Mouse (Mus musculus) testis, adult 2 months (tissue): Measurements from ENCODE around the gene Hmx1. TPM values are rescaled to one million over a fixed set of nuclear protein-coding genes. Genes with fewer than 3 reads are reported as not detected.
A peak's percentile ranks its signal among the peaks of the same experiment; 100 is the strongest.

Source experiments
- H3K27ac ChIP-seq: fragments of 200-500 bp; 2 replicates; pipeline ENCODE4 v1.5.1; 2012; ENCODE audit warnings: low read depth, low read length; ENCODE audit not compliant: control insufficient read depth, insufficient read depth
- H3K27me3 ChIP-seq: fragments of 200-500 bp; 2 replicates; pipeline ENCODE4 v1.6.1; 2012; ENCODE audit warnings: mild to moderate bottlenecking, low read length, moderate library complexity; ENCODE audit not compliant: control insufficient read depth, insufficient read depth
- H3K36me3 ChIP-seq: fragments of 200-500 bp; 2 replicates; pipeline ENCODE4 v1.6.1; 2012; ENCODE audit warnings: mild to moderate bottlenecking, low read length; ENCODE audit not compliant: control insufficient read depth, insufficient read depth
- H3K4me1 ChIP-seq: fragments of 200-500 bp; 2 replicates; pipeline ENCODE4 v1.6.1; 2012; ENCODE audit warnings: low read length; ENCODE audit not compliant: control insufficient read depth, insufficient read depth
- H3K4me3 ChIP-seq: fragments of 200-500 bp; 2 replicates; pipeline ENCODE4 v1.5.1; 2012; ENCODE audit warnings: low read depth, mild to moderate bottlenecking, low read length, moderate library complexity, mixed read lengths; ENCODE audit not compliant: control insufficient read depth
- CTCF ChIP-seq: fragments of 200-500 bp; IDR thresholded peaks from 2 replicates; pipeline ENCODE4 v1.5.1; 2012; ENCODE audit warnings: low read depth, mild to moderate bottlenecking, inconsistent platforms, low read length, moderate library complexity; ENCODE audit not compliant: control insufficient read depth, insufficient read depth, insufficient replicate concordance
- POLR2A ChIP-seq: fragments of 200-500 bp; IDR thresholded peaks from 2 replicates; pipeline ENCODE4 v1.6.1; 2012; ENCODE audit warnings: low read depth, mild to moderate bottlenecking, inconsistent platforms, low read length, moderate library complexity; ENCODE audit not compliant: control insufficient read depth
- polyA plus RNA-seq: library from polyadenylated mRNA; depleted of rRNA; stranded (reverse); fragments of >200 nt; gene quantifications from 2 replicates; pipeline ENCODE4 v1.2.3, GENCODE M21; 2012

The Hmx1 gene
- polyA plus RNA-seq, 1 experiment: 19.1 TPM

DNA sequence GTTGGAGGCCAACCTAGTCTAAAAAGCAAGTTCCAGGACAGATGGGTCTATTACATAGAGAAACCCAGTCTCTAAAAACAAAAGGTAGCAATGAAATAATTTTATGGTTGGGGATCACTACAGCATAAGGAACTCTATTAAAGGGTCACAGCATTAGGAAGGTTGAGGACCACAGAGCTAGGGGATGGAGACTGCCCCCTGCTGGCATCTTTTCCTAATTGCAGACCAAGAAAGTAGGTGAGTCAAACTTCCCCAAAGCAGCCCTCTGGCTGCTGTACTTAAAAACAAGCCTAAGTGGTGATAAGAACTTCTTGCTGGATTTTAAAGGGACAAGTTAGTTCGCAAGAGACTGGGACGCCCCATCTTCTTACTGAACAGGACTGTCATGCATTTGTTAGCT, 9.8 kb upstream of the Hmx1 start:
- no peaks in the 10 kb centered on the region for H3K36me3 ChIP-seq
- TF ChIP-seq CTCF: no peak; the same call in 1 of the 2 replicates
- no peak for TF ChIP-seq POLR2A
- H3K27me3 ChIP-seq: no peaks in the 10 kb centered on the region
- H3K4me1 ChIP-seq: no peaks in the 10 kb centered on the region
- H3K27ac ChIP-seq: no peak overlapping the region
- no peak overlapping the region for H3K4me3 ChIP-seq

DNA sequence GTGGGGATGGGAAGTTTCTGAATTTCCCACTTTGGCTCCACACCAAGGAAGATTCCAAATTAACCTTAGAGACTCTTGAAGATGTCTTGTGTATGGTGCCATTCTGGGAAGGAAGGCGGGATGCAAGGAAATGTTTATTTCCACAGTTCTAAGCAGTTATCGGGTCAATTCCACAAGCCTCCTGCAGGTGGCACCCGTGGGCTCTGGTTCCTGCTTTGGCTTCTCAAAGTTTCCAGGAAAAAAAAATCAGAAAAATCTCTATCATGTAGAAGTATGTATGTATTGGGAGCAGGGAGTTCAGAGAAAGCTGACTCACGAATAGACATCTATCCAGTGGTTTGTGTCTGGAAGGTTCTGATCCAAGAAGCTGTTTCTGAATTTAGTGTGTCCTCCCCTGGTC, 9.1 kb upstream of the Hmx1 start:
- Histone ChIP-seq H3K36me3 (no peaks in the 10 kb centered on the region), H3K27me3 (no peaks in the 10 kb centered on the region), H3K4me1 (no peaks in the 10 kb centered on the region), H3K27ac (no peak overlapping the region), H3K4me3 (no peak overlapping the region)
- TF ChIP-seq CTCF: peak; percentile 58; the same call in 1 of the 2 replicates
- no peak for TF ChIP-seq POLR2A

DNA sequence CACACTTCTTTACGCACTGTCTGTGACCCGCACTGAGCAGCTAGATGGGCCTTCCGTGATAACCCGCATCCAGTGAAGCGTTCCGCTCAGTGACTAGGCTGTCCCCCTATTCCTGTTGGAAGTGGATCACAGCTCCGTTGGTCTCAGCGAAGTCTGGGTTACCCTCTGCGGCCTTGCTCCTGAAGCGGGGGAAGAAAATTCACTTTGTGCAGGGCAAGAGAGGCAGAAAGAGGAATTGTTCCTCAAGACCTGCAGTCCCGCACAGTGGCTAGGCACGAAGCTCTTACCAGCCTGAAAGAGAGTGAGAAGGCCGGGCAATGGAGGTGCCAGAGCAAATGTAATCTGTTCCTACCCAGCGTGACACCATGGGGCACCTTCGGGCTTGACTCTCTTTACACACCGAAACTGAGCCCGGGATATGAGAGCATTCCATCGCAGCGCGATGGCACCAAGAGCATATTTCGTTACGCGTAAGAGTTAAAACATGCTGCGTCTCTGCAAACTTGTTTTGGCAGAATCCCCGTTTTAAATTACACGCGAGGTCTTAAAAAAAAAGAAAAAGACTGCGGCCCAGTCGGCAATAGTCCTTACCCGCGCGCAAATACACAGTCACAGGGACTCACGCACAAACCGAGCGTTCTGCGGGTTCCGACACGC, 946 bp upstream of the Hmx1 start:
- TF ChIP-seq POLR2A: no peak
- no peak for TF ChIP-seq CTCF
- Histone ChIP-seq H3K4me1 (peaks cover 38% of the 10 kb centered on the region), H3K36me3 (no peaks in the 10 kb centered on the region), H3K27ac (peak overlapping the region; percentile 23; the same call in 1 of the 2 replicates), H3K27me3 (no peaks in the 10 kb centered on the region), H3K4me3 (peak overlapping the region; percentile 86)

DNA sequence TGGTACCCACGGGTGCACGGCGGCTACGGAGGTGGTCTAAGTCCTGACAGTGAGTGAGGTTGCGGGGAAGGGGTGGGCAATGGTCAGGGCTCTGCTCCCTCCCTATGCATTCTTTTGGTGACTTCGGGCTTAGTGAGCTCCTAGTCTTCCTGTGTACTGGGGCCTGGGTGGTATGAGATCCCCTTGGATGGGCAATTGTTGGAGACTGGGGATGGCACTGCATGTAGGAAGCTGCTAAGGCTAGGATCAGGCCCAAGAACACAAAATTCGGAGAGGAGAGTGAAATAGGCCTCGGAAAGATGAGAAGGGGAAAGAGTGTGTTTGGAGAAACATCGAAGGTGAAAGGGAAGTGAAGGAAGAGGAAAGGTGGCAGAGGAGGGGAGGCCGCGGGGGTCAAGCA, 533 bp downstream of the Hmx1 start:
- no peaks in the 10 kb centered on the region for H3K27me3 ChIP-seq
- peak overlapping the region; percentile 86 for H3K4me3 ChIP-seq
- peaks cover 38% of the 10 kb centered on the region for H3K4me1 ChIP-seq
- H3K36me3 ChIP-seq: no peaks in the 10 kb centered on the region
- peak overlapping the region; percentile 83 for H3K27ac ChIP-seq
- TF ChIP-seq POLR2A: peak; percentile 6; the same call in 1 of the 2 replicates
- TF ChIP-seq CTCF: no peak

DNA sequence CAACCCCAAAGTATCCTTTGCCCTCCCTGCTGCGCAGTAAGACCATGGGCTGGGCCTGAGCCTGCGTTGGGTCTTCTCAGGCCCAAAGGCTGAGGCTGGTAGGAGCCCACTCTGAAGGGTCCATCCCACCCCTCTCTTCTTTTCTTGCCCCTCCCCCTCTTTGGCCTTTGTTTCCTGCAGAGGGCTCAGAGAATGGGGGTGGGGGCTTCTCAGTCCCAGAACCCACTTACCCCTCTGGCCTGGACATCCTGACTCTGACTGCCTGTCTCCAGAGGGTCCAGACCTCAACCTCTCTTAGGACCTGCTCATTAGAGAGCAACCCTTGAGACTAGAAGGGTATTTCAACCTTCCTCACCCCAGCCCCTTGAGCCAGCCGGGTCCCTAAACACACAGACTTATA, 1.0 kb downstream of the Hmx1 start:
- H3K4me1 ChIP-seq: peaks cover 38% of the 10 kb centered on the region
- H3K27me3 ChIP-seq: no peaks in the 10 kb centered on the region
- H3K4me3 ChIP-seq: peak overlapping the region; percentile 86
- TF ChIP-seq CTCF (no peak), POLR2A (no peak)
- no peaks in the 10 kb centered on the region for H3K36me3 ChIP-seq
- H3K27ac ChIP-seq: no peak overlapping the region

DNA sequence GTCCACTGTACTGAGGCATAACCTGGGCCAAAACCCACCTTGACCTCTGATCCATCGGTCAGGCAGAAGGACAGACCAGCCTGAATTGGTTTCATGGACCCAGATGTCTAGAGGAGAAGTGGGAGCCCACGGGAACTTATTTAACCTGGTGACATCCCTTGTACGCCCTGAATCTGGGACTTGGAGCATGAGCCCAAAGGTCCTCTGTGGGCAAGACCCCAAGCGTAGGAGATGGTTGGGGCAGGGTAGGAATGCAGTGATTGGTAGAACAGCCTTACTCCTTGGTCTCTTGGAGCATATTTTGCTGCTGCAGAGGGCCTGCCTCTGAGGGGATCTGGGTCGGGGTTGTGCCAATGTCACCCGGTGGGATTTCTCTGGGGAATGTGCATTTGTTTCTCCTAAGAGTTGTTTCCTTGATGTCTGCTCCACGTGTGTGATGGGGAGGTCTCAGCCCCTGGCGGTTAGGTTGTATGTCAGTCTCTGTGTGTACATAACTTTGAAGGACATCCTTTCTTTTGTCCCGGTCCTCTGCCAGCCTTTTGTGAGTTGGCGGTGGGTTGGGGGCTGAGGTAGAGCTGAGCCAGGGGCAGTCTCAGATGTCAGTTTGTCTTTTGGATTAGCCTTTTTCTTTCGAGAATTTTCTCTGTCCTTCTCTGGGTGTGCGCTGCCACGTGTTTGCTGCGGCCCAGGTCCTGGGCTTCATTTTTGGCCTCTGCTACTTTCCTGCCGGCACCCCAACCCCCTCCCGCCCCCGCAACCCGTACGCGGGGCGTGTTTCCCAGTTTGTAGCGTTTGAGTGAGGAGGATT, 2.1 kb downstream of the Hmx1 start:
- Histone ChIP-seq H3K27me3 (0 out of 2 replicates have a peak, but pooled peaks cover 1% of the 10 kb centered on the region), H3K27ac (no peak overlapping the region), H3K4me3 (peak overlapping the region; percentile 61), H3K4me1 (peaks cover 41% of the 10 kb centered on the region), H3K36me3 (no peaks in the 10 kb centered on the region)
- no peak for TF ChIP-seq CTCF
- no peak for TF ChIP-seq POLR2A

DNA sequence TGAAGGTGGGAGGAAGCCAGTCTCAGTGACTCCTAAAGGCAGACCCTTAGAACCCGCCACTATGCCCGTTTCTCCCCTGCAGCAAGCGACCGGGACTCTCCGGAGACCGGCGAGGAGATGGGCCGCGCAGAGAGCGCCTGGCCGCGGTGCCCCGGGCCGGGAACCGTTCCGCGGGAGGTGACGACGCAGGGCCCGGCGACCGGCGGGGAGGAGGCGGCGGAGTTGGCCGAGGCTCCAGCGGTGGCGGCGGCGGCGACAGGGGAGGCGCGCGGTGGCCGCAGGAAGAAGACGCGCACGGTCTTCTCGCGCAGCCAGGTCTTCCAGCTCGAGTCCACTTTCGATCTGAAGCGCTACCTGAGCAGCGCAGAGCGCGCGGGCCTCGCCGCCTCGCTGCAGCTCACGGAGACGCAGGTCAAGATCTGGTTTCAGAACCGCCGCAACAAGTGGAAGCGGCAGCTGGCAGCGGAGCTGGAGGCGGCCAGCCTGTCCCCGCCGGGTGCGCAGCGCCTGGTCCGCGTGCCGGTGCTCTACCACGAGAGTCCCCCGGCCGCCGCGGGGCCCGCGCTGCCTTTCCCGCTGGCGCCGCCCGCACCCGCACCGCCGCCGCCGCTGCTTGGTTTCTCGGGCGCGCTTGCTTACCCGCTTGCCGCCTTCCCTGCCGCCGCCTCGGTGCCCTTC, 2.9 kb downstream of the Hmx1 start:
- no peak overlapping the region; the same call in 1 of the 2 replicates for H3K27ac ChIP-seq

More for the DNA sequence above, 2.9 kb downstream of the Hmx1 start:
- Histone ChIP-seq H3K36me3 (no peaks in the 10 kb centered on the region), H3K27me3 (0 out of 2 replicates have a peak, but pooled peaks cover 2% of the 10 kb centered on the region), H3K4me1 (peaks cover 39% of the 10 kb centered on the region), H3K4me3 (peak overlapping the region; percentile 61)
- TF ChIP-seq CTCF: no peak
- TF ChIP-seq POLR2A: no peak
